Mouse (Mus musculus) C2C12 (cell line): Measurements from ENCODE around the gene Dglucy. TPM values are rescaled to one million over a fixed set of nuclear protein-coding genes. Genes with fewer than 3 reads are reported as not detected.

Experiments used
- H3K27me3 ChIP-seq: one replicate; pipeline ENCODE4 v1.6.1; 2011; ENCODE audit not compliant: control insufficient read depth, insufficient read depth, insufficient read length
- H3K36me3 ChIP-seq: one replicate; pipeline ENCODE4 v1.6.1; 2011; ENCODE audit not compliant: control insufficient read depth, insufficient read depth
- H3K4me3 ChIP-seq: one replicate; pipeline ENCODE4 v1.5.1; 2011; ENCODE audit warnings: mild to moderate bottlenecking, control low read depth; ENCODE audit not compliant: poor library complexity, insufficient read depth, severe bottlenecking
- H3K79me2 ChIP-seq: one replicate; pipeline ENCODE4 v1.6.1; 2011; ENCODE audit not compliant: control insufficient read depth, insufficient read depth
- H3K79me3 ChIP-seq: one replicate; pipeline ENCODE4 v1.6.1; 2011; ENCODE audit warnings: low read depth, control low read depth
- H3ac ChIP-seq: one replicate; pipeline ENCODE3; 2011; ENCODE audit warnings: low read depth; ENCODE audit not compliant: control insufficient read depth, insufficient read length
- CEBPB ChIP-seq: IDR thresholded peaks from one replicate; pipeline ENCODE4 v1.6.1; 2011; ENCODE audit warnings: low read depth, mild to moderate bottlenecking, control low read depth, moderate library complexity
- CTCF ChIP-seq: IDR thresholded peaks from one replicate; pipeline ENCODE4 v1.5.1; 2011; ENCODE audit not compliant: control insufficient read depth, insufficient read depth, insufficient read length
- FOSL1 ChIP-seq: IDR thresholded peaks from one replicate; pipeline ENCODE4 v1.8.0; 2011; ENCODE audit warnings: mild to moderate bottlenecking, low read length; ENCODE audit not compliant: poor library complexity, insufficient read depth, severe bottlenecking
- MAX ChIP-seq: IDR thresholded peaks from one replicate; pipeline ENCODE4 v1.6.1; 2011; ENCODE audit warnings: mild to moderate bottlenecking, control low read depth
- MYOD1 ChIP-seq: IDR thresholded peaks from one replicate; pipeline ENCODE4 v1.6.1; 2011; ENCODE audit warnings: low read depth; ENCODE audit not compliant: control insufficient read depth, insufficient read length
- MYOG ChIP-seq: IDR thresholded peaks from one replicate; pipeline ENCODE4 v1.6.1; 2011; ENCODE audit not compliant: control insufficient read depth, insufficient read length; ENCODE audit errors: extremely low read depth
- USF1 ChIP-seq: IDR thresholded peaks from one replicate; pipeline ENCODE4 v1.6.1; 2011; ENCODE audit warnings: low read depth, mild to moderate bottlenecking, control low read depth, moderate library complexity
- polyA plus RNA-seq: library from polyadenylated mRNA; unstranded; fragments of >200 nt; fragmentation: generic; extraction: Trizol; gene quantifications from one replicate; pipeline ENCODE4 v1.2.1, GENCODE M21; 2012; ENCODE audit warnings: missing spikeins

Dglucy gene
- polyA plus RNA-seq, 1 experiment, result 34.1 TPM

GRCm38 (mm10) chr12:100897736-100898650 lies 119.1 kb downstream of the Dglucy start:
- H3K36me3 ChIP-seq, result no peaks in the 10 kb centered on the region
- no peaks in the 10 kb centered on the region for H3K79me3 ChIP-seq
- H3K4me3 ChIP-seq, result no peak overlapping the region
- no peak for TF ChIP-seq MAX
- TF ChIP-seq MYOD1, result no peak
- TF ChIP-seq USF1, result no peak
- no peak for TF ChIP-seq CTCF
- no peak for TF ChIP-seq FOSL1
- TF ChIP-seq MYOG, result no peak
- no peak for TF ChIP-seq CEBPB
- H3K27me3 ChIP-seq, result peaks cover 60% of the 10 kb centered on the region
- no peak overlapping the region for H3ac ChIP-seq
- H3K79me2 ChIP-seq, result no peaks in the 10 kb centered on the region

- Histone ChIP-seq H3K4me3 (no peak overlapping the region), H3K36me3 (no peaks in the 10 kb centered on the region), H3K79me3 (no peaks in the 10 kb centered on the region), H3K27me3 (peaks cover 61% of the 10 kb centered on the region), H3K79me2 (no peaks in the 10 kb centered on the region), H3ac (no peak overlapping the region)
- TF ChIP-seq MYOD1 (no peak), MYOG (no peak), USF1 (no peak), MAX (no peak), CTCF (no peak), FOSL1 (no peak), CEBPB (no peak)
Observed at GRCm38 (mm10) chr12:100899111-100899640, 120.3 kb downstream of the Dglucy start.

DNA sequence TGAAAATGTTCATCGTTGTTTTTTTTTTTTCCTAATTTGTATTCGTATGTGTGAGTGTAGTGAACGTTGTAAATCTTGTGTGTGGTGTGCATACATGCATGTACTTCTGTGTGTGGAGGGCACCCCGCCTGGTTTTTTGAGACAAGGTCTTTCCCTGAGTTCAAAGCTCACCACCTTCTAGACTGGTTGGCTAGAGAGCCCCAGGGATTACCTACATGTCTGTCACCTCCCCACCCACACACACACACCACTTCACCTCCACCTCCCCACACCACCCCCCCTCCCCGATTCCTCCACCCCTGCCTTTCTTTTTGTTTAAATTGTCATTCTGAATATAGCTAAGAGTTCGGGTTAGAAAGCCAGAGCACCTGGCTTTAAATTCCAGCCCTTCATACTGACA lies 122.0 kb downstream of the Dglucy start:
- H3K79me3 ChIP-seq, result no peaks in the 10 kb centered on the region
- H3ac ChIP-seq, result no peak overlapping the region
- H3K79me2 ChIP-seq, result no peaks in the 10 kb centered on the region
- H3K27me3 ChIP-seq, result peaks cover 62% of the 10 kb centered on the region
- no peaks in the 10 kb centered on the region for H3K36me3 ChIP-seq
- no peak overlapping the region for H3K4me3 ChIP-seq
- TF ChIP-seq FOSL1 (no peak), MAX (no peak), MYOD1 (no peak), CTCF (no peak), CEBPB (no peak), USF1 (no peak), MYOG (no peak)

GRCm38 (mm10) chr12:100901386-100901785 lies 122.5 kb downstream of the Dglucy start:
- peaks cover 58% of the 10 kb centered on the region for H3K27me3 ChIP-seq
- no peaks in the 10 kb centered on the region for H3K36me3 ChIP-seq
- no peaks in the 10 kb centered on the region for H3K79me2 ChIP-seq
- no peak overlapping the region for H3K4me3 ChIP-seq
- no peaks in the 10 kb centered on the region for H3K79me3 ChIP-seq
- TF ChIP-seq CTCF (no peak), MYOD1 (no peak)
- H3ac ChIP-seq, result no peak overlapping the region

GRCm38 (mm10) chr12:100903761-100904160 lies 124.9 kb downstream of the Dglucy start:
- Histone ChIP-seq H3K27me3 (peaks cover 52% of the 10 kb centered on the region), H3K79me2 (no peaks in the 10 kb centered on the region), H3K4me3 (no peak overlapping the region), H3ac (no peak overlapping the region), H3K36me3 (no peaks in the 10 kb centered on the region), H3K79me3 (no peaks in the 10 kb centered on the region)
- TF ChIP-seq MYOG, result no peak
- no peak for TF ChIP-seq CEBPB
- TF ChIP-seq FOSL1, result no peak
- TF ChIP-seq CTCF, result no peak
- TF ChIP-seq USF1, result no peak
- no peak for TF ChIP-seq MYOD1
- no peak for TF ChIP-seq MAX

- peaks cover 22% of the 10 kb centered on the region for H3K27me3 ChIP-seq
- TF ChIP-seq CEBPB (no peak), MYOD1 (no peak), FOSL1 (no peak), USF1 (no peak), MAX (no peak)
- no peak overlapping the region for H3K4me3 ChIP-seq
Observed at GRCm38 (mm10) chr12:100906861-100907260, 128.0 kb downstream of the Dglucy start.

More at GRCm38 (mm10) chr12:100906861-100907260, 128.0 kb downstream of the Dglucy start:
- Histone ChIP-seq H3K79me2 (no peaks in the 10 kb centered on the region), H3K36me3 (no peaks in the 10 kb centered on the region), H3K79me3 (no peaks in the 10 kb centered on the region), H3ac (no peak overlapping the region)
